Mouse (Mus musculus): Measurements from ENCODE around the gene 4930535I16Rik. TPM values are rescaled to one million over a fixed set of nuclear protein-coding genes. Genes with fewer than 3 reads are reported as not detected.
"Not testable (repeated sequence)": the region's sequence is repeated elsewhere in the genome, so short reads cannot be mapped to it uniquely, and the experiment has no call there.

Gene 4930535I16Rik
- not detected for total RNA-seq (2021)
- long read RNA-seq, experiment 1 = 0 reads
- long read RNA-seq, experiment 2 = 0 reads

- DNase-seq = no peak
These were observed at the start of gene 4930535I16Rik for GRCm38 (mm10) chr4:123917548-123918140. 4930535I16Rik (minus strand) TSS chr4:123918022.

- DNase-seq = no peak
These were observed 44.9 kb upstream of the 4930535I16Rik start for GRCm38 (mm10) chr4:123962721-123963120.

- DNase-seq = no peak
These were observed 43.1 kb upstream of the 4930535I16Rik start for GRCm38 (mm10) chr4:123960955-123961354.

- no peak for DNase-seq
These were observed 40.1 kb upstream of the 4930535I16Rik start for GRCm38 (mm10) chr4:123957891-123958290.

- no peak for DNase-seq
These were observed 39.6 kb upstream of the 4930535I16Rik start for GRCm38 (mm10) chr4:123957492-123957808.

GRCm38 (mm10) chr4:123956703-123957491 lies 39.1 kb upstream of the 4930535I16Rik start:
- peak; percentile 63 for DNase-seq

- no peak for DNase-seq
These were observed 34.2 kb upstream of the 4930535I16Rik start for GRCm38 (mm10) chr4:123952059-123952458.

- no peak for DNase-seq
These were observed 31.8 kb upstream of the 4930535I16Rik start for GRCm38 (mm10) chr4:123949649-123950048.

- no peak for DNase-seq
These were observed 31.1 kb upstream of the 4930535I16Rik start for GRCm38 (mm10) chr4:123948901-123949300.

- no peak for DNase-seq
These were observed 29.3 kb upstream of the 4930535I16Rik start for GRCm38 (mm10) chr4:123947149-123947548.

- DNase-seq = no peak
These were observed 28.9 kb upstream of the 4930535I16Rik start for GRCm38 (mm10) chr4:123946701-123947100.

- DNase-seq = not testable (repeated sequence)
These were observed 23.1 kb upstream of the 4930535I16Rik start for GRCm38 (mm10) chr4:123940878-123941277.

- no peak for DNase-seq
These were observed 22.0 kb upstream of the 4930535I16Rik start for GRCm38 (mm10) chr4:123939838-123940237.

GRCm38 (mm10) chr4:123936059-123936458 lies 18.2 kb upstream of the 4930535I16Rik start:
- no peak for DNase-seq

GRCm38 (mm10) chr4:123934306-123934705 lies 16.5 kb upstream of the 4930535I16Rik start:
- DNase-seq = no peak

- no peak for DNase-seq
These were observed 12.2 kb upstream of the 4930535I16Rik start for GRCm38 (mm10) chr4:123929994-123930393.

GRCm38 (mm10) chr4:123927961-123928360 lies 10.1 kb upstream of the 4930535I16Rik start:
- no peak for DNase-seq

GRCm38 (mm10) chr4:123921055-123921565 lies 3.3 kb upstream of the 4930535I16Rik start:
- no peak for DNase-seq

GRCm38 (mm10) chr4:123918851-123919250 lies 1.0 kb upstream of the 4930535I16Rik start:
- no peak for DNase-seq

- DNase-seq = peak; percentile 100
These were observed 874 bp downstream of the 4930535I16Rik start, which contains the start of gene Rragc for GRCm38 (mm10) chr4:123916748-123917547. Rragc (plus strand) TSS chr4:123917446.

- DNase-seq = no peak
These were observed 5.4 kb downstream of the 4930535I16Rik start for GRCm38 (mm10) chr4:123912431-123912830.

GRCm38 (mm10) chr4:123911503-123911902 lies 6.3 kb downstream of the 4930535I16Rik start:
- DNase-seq = no peak
